Mouse (Mus musculus) adrenal gland, adult (tissue): Measurements from ENCODE around the gene Frmd4a.

ENCODE experiments used
- DNase-seq, 2 experiments: peaks; one replicate each; pipeline ENCODE4 v3.0.0; 2022 to 2023; ENCODE audit warnings: low spot score in 1 of 2; ENCODE audit not compliant: inconsistent age in 2 of 2

Gene Frmd4a

GRCm38 (mm10) chr2:4380435-4380834 lies 362.9 kb downstream of the Frmd4a start:
- no peak for DNase-seq

DNA sequence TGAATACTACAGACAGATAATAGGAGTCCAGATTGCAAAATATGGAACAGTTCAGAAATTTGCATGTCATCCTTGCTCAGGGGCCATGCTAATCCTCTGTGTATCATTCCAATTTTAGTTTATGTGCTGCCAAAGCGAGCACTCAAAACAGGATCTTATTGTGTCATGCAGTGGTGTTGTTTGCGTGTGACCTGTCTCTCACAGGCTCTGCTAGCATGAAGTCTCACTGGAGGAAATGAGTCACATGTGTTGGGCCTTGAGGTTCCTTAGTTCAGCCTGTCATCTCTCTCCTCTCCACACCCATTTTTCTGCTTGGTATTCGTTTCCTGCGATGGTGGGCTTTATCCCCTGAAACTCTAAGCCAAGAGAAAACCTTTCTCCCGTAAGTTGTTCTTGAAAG lies 363.4 kb downstream of the Frmd4a start:
- no peak for DNase-seq

DNA sequence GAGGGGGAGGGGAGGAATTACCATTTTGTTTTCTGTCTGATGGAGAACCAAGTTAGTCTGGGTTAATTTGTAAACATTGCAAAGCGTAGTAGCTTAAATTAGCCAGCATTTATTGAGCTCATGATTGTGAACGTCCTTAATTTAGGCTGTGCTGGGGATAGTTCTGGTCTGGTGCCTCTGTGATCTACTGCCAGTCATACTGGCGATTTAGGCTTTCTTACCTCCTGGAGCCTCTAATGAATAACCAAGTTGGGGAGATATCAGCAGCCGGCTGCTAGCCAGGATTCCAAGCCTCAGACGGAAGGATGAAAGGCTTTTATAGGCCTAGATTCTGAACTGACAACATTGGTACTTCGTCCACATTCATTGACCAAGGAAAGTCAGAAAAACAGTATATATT lies 369.0 kb downstream of the Frmd4a start:
- no peak for DNase-seq

DNA sequence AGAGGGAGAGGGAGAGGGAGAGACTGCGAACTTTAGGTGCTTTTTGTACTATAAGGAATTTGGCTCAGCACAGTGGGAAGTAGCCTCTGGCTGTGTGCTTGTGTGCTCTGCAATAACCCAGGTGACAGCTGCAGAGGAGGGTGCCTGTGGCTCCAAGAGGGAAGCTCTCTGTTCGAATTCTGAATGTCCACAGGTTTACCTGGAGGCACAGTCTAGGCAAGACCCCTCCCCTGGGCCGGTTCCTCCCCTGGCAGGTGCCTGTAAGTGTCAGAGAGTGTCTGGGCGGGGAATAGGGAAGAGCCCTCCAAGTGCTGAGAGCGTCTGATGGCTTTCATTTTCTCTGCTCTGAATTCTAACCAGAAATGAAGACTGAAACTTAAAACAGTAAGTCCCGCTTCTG lies 371.8 kb downstream of the Frmd4a start:
- peak; percentile 15 to 49 for DNase-seq

DNA sequence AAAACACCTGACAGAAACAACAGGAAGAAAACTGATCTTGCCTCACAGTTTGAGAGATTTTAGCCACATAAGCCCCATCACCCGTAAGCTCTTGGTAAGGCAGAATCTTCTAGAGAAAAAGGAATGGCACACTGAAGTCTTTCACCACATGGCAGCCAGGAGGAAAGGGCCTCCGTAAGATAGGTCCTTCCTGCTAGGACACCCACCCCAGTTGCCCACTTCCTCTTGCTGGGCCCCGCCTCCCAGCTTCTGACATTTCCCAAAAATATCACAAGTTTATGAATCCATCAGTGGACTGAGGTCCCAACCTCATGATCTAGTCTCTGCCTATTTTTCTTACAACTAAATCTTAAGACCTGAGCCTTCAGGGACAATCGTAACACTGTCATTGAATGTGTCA lies 373.6 kb downstream of the Frmd4a start:
- no peak for DNase-seq

GRCm38 (mm10) chr2:4391678-4392085 lies 374.2 kb downstream of the Frmd4a start:
- DNase-seq = peak in 1 of 2 experiments; percentile 33

- DNase-seq = no peak
These were observed 375.5 kb downstream of the Frmd4a start for GRCm38 (mm10) chr2:4393046-4393445.

- no peak for DNase-seq
These were observed 377.1 kb downstream of the Frmd4a start for GRCm38 (mm10) chr2:4394641-4395040.

GRCm38 (mm10) chr2:4399721-4400120 lies 382.2 kb downstream of the Frmd4a start:
- no peak for DNase-seq

DNA sequence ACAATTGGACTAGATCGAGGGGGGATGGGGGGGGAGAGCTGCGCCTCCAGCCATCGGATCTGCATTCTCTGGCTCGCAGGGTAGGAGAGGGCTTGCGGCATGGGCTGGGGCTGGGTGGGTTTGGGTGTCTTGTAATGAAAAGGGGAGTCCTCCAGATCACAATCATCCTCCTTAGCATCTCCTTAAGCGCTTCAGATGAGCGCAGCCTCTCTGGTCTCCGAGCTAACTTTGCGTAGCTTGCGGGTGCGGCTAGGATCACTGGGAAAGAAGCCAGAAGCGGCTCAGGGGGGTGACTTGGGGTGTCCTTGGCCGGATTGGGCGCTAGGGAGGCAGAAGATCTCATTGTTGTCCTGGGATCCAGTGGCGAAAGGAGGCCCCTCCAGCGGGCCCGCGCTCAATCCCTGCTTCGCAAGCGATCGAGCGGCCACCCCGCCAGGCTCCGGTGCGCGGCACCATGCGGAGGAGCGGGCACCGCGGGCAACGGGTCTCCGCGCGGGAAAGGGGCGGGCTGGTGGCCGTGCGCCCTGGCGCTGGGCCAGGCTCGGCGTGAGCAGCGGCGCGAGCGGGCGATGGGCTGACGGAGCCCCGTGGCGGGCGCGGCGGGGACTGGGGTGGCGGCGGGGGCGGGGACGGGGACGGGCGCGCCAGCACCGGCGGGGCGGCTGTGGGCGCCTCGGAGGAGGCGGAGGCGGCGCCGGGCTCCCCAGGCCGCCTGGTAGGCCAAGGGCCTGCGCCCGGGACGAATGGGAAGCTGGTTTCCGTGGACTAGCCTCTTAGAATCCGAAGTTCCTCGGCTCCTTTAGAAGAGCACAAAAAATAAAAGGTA lies 383.5 kb downstream of the Frmd4a start:
- peak; percentile 74 to 90 for DNase-seq

DNA sequence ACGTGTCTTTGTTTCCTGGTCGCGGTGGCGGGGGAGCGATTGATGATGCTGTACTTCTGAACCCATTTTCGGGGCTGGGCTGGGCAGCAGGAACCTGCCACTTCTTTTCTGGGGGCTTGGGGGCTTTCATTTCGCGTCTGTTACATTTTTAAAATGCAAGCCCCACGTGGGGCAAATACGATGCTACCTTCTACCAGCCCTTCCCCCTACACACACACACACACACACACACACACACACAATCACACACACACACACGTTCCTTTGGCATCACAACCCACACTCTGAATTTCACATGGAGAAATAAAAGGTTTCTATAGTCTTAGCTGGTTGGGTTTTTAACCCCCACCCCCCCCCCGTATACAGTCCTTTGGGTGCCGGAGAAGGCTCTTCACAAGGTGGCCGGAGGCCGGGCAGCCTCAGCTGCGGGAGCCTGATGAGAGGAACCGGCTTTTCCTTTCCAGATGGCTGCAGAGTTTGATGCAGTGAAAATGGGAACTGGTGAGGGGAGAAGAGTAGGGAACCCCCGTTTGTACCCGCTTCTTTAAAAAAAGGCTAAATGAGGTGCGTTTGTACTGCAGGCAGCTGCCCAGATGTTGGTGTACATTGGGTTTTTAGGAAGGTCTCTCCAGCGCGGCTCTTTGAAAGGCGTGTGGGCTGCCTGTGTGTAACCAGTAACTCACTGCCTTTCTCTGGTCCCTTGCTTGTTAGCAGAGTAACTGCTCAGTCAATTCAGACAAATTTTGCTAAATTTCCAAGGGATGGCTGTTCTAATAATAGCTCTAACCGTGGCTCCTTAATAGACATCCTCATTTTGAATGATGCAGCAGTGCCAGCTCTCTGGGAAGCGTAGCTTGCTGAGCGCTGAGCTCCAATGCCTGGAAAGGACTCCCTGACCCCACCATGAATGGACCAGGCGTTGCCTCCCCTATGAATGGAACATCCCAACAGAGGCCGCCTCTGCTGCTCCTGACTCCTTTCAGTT lies 384.4 kb downstream of the Frmd4a start:
- DNase-seq = peak; percentile 20 to 64

DNA sequence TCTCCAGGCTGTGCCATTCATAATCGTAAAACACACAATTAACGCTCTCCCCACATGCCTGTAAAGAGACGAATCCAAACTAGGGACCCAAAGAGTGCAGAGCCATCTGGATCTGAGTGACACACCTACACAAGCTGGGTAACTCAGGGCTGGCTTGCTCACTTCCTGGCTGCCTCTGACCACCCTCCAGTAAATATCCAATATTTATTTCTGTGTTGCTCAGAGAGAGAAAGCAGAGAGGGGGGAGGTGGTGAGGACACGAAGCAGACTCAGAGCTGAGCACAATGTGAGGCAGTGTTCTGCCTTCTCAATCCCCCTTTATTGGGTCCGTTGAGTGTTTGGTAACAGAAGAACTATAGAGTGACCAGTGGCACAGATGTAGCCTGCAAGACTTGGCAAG lies 389.5 kb downstream of the Frmd4a start:
- no peak for DNase-seq

DNA sequence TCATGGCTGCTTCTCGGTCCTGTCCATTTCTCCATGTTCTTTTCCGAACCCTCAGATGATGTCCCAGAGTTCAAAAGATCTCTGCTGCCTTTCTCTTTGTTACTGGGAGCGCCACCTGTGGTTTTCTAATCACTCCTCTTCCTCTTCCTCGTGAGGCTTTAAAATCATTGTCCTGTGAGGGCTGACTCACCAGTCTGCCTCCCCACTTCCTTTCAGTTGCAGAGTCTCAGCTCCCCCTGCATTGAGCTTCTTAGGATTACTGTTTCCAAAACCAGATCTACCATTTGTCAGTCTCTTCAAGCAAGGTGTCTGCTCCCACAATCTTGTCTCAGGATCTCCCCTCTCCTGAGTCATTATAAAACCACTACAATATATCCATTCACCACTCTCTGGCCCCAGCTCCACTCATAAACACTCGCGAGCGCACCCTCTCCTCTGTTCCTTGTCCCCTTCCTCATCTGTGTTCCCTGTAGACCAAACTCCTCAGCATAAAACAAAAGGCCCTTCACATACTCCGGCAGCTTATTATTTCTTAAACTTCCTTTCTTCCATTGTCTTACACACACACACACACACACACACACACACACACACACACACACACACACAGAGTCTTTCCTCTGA lies 392.4 kb downstream of the Frmd4a start:
- no peak for DNase-seq

DNA sequence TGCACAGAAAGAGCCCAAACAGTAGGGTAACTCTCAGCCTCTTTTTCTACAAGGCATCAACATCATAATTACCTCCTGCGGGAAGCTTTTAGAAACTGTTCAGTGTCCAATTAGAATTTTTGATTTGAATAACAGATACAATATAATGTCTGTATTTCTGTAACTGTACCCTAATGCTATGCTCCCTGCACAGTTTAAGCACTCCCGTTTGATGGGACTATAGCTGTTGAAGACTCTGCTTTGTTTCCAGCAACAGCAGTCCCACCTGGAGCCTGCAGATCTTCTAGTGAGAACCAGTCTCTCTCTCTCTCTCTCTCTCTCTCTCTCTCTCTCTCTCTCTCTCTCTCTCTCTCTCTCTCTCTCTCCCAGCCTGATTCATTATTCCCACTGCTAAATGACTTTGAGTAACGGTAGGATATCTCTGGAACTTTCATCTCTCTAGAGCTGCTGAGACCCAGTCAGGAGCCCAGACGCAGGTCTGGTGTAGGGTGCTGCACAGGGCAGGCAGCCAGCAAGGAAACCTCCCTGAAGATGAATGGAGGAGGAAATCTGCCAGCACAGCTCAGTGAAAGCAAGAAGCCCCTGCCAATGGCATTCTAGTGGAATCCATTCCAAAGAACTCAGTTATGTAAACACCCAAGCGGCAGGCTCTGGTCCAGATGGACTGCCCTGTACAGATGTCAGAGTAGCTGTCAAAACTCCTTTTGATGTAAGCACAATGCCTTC lies 395.5 kb downstream of the Frmd4a start:
- DNase-seq = peak in 1 of 2 experiments; percentile 65

DNA sequence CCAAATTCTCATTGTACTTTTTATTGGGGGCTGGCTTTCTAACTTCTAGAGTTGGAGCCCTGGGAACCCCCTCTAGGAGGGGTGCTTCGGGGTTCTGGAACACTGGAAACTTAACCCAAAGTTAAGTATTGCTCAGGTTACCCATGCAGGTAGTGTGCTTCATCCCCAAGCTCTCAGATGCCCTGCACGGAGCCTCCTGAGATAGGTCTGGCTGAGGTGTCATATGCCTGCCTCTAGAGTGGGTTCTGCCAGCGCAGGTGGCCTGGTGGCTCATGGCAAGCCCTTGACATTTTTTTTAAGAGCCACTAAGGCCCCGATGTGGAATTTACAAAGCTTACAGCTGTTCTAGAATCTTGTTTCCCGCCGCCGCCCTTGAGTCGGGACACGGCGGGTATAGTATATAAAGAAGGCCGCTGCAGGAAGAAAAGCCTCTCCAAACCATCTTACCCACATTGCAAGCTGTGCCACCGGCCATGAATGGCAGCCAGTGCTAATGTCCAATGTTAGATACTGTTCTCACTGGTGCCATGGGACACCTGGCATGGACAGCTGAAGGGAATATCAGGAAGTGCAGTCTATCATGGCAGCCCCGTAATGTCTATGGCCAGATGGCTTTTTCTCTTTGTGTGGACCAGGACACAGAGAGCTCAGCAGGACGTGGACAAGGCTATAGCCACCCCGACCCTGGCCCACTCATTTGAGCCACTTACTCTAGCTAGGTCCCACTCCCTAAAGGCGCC lies 396.2 kb downstream of the Frmd4a start:
- DNase-seq = no peak

- DNase-seq = no peak
These were observed 403.3 kb downstream of the Frmd4a start for GRCm38 (mm10) chr2:4420679-4421312.

- peak in 1 of 2 experiments; percentile 42 for DNase-seq
These were observed 404.2 kb downstream of the Frmd4a start for GRCm38 (mm10) chr2:4421757-4422156.

DNA sequence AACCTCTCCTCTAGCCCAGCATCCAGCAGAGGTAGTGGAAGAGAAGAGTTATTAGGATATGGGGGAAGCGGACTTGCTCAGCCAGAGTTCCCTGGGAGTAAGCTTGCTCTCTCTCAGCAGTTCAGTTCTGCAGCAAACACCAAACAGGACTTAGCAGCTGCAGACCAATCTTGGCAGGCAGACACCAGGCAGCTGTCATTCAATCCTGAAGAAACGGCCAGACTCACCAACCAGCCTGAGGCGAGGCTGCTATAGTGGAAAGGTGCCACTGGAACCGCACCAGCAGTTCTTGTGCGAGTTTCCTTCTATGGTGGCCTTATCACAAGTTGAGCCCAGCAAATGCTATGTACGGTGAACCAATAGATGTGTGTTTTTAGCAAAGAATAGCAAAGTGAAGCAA lies 406.4 kb downstream of the Frmd4a start:
- DNase-seq = no peak

DNA sequence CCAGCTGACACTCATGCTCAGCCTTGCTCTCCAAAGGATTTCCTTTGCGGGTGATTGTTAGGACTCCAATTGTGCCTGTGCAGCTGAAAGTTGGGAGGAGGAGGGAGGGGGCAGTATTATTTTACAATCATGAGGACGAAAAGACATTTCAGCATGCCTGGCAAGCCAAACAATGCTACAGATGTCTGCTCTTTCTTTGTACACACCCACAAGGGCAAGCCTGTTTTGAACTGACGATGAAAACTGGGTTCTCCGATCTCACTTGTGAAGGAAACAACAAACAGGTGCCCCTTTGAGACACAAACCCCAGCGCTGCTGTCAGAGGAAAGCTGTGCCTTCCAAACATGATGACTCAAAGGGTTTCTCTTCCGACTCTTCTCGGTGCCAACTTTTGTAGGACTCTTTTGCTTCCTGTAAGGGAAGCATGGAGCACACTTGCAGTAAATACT lies 410.9 kb downstream of the Frmd4a start:
- DNase-seq = no peak
